Mouse (Mus musculus): Measurements from ENCODE around the gene Paxx.

Gene Paxx

DNA sequence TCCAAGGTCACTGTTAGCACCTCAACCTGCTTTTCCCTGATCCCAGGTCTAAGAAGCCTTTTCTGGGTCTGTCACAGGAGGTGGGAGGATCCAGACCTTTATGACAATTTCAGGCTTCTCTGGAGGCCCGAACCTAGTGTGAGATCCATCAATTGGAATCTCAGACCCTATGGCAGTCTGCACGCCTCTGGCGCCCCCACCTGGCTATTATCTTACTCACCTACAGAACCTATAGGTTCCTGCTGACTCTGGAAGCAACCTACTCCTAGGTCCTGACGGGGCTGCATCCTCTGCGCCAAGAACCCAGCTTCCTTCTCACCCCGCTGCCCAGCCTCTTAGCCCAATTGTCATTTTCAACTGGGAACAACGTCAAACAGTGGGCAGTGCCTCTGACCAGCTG is 22.1 kb upstream of the Paxx start:
- DNase-seq (ENCODE audit: low read depth, low spot score), result peak; percentile 62

DNA sequence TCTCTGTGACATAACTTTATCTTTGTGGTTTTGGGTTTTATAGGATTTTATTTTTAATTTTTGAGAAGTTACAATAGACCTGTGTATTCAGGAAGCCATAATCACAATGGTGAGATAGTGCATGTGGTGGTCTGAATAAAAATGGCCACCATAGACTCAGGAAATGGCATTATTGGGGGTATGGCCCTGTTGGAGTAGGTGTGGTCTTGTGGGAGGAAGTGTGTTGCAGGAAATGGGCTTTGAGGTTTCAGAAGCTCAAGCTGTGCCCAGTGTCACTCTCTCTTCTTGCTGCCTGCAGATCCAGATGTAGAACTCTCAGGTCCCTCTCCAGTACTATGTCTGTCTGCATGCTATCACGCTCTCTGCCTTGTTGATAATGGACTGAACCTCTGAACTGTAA is 19.6 kb upstream of the Paxx start:
- DNase-seq (ENCODE audit: low read depth, low spot score), result no peak

DNA sequence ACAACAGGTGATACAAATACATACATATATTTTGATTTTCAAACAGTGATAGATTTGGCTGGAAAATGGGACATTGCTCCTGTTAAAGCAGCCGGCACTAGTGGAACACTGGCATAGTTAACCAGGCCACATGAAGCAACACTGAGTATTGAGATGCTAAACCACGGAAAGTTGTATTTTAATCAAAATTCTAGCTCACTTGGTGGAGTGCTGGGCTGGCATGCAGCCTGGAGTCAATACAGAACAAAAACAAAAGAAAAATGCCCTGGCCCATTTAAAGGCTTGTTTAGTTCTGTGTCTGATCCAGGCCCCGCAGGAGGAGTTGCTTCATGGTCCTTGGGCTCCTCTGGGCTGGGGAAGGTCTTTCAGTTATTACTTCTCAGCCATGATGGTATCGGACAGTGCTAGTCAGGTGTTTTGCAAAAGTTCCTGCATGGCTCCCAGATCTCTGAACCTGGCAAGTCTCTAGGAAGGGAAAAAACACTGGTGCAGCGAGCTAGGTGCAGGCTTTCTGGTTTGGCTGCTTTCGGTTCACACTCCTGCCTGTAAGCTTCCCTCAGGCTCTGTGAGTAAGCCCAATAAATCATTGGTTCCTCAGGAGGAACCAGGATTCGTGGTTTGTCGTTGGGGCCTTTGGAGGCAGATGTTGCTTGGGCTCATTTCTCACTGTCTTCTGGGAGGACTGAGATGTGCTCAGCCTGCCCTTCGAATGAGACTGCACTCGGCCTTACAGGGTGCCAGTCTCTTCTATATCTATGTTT is 18.8 kb upstream of the Paxx start:
- DNase-seq (ENCODE audit: low read depth, low spot score), result no peak

DNA sequence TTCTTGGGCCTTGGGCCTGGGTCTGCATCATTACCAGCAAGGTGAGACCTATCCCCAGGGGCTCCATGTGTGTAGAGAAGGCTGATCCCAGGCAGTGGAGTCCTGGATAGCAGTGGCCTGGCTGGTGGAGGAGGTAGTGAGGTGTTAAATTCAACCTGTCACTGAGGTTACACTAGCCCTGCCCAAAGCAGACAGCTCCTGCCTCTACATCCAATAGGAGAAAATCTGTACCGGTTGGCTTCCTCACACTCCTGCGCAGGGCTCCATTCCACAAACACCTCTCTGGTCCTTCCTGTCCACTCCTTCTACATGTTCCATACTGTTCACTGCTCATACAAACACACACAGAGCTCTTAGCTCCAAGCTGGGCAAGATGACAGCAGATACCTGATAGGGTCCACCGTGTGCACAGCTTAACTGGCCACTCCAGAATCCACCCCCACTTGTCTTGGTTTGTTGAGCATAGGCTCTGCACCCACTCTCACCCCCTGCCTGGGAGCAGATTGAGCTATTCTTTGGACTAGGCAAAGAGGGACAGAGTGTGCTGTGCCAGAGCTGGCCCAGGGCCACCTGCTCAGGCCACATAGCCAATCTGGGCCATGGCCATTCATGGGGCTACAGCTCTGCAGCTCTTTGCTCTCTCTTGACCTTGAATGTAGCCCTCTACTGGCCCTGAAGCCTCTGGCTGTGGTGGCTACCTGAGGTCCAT is 17.2 kb upstream of the Paxx start:
- no peak for DNase-seq (ENCODE audit: low read depth, low spot score)

DNA sequence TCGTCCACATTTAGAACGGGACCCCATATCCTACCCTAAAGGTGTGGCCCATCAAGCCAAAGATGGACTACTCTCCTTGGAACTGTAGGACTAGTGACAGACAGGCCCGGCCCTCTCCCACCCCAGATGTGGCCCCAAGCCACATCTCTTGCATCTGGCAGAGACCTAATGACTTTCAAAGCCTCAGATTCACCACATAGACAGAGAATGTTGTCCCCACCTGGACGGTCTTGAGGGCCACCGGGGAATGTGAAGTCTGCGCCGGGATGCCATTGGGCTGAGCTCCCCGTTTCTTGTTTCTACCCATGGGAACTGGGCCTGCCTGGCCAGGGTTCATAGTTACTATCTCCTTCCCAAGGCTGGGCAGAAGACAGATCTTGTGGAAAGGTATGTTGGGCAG is 16.6 kb upstream of the Paxx start:
- no peak for DNase-seq (ENCODE audit: low read depth, low spot score)

DNA sequence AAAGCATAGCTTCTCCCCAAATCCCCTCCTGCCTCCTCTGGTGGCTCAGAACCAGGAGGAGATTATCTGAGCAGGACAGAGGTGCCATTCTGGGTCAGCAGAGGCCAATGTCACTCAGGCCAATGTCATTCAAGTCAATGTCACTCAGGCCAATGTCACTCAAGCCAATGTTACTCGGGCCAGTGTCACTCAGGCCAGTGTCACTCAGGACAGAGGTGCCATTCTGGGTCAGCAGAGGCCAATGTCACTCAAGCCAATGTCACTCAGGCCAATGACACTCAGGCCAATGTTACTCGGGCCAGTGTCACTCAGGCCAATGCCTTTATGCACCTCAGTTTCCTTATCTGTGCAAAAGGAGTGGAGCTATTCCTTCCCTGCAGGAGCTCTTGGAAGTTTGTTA is 11.7 kb upstream of the Paxx start:
- DNase-seq (ENCODE audit: low read depth, low spot score), result no peak

DNA sequence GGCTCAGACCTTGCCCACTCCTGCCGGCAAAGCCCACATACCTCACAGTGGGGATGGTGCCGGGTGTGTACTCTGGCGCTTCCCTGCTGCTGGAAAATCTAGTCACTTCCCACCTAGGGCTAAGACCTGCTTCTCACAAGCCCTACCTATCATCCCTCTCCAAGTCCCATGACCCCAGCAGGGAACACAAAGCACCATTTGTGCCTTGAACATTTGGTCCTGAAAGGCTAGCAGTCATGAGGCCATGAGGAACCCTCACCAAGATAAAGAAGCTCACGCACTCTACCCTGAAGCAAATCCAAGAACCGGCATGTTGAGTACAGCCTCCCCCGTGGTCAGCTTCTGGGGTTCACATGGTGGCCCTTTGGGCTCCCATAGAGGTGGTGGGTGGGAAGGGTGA is 9.1 kb upstream of the Paxx start, which contains the start of gene Ptgds:
Ptgds (minus strand) TSS at position 78 of the 400 bp plus-strand sequence.
- DNase-seq (ENCODE audit: low read depth, low spot score), result no peak

DNA sequence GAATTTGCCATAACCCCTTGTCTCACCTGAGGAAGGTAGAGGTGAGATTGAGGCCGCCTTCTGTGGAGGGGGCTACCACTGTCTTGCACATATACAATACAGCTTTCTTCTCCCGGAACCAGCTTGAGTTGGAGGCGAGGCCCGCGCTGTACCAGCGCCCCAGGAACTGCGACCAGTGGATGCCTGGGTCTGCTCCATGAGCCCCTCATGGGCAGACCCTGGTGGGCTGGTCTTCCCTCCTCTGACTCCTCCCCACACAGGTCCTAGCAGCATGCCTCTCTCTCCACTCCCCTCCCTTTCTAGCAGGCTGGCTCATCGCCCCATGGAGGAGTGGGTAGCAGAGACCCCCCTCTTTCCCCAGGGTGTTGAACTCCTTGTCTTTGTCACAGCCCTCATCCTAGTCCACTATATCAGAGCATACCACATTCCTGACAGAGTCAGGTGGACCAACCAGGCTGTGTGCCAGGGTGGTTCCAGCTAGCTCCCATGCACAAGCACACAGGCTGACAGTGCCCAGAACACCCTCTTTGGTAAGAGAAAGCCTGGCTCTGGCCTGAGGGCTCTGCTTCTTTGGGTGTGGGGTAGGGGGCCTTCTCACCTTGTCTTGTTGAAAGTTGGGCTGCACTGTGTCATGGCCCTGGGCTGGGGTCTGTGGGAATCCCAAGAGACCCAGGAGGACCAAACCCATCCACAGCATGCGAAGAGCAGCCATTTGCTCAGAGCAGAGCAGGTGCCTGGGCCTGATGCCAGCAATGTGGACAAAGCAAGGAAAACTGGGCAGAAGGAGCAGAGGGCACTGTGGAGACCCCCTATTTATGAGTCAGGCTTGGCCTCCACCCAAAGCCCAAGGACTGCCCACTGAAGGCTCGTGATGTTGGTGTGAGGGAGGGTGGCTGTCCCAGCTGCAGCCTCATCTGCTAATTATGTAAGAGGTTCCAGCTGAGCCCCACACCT is 8.3 kb upstream of the Paxx start:
- DNase-seq (ENCODE audit: low read depth, low spot score), result no peak

DNA sequence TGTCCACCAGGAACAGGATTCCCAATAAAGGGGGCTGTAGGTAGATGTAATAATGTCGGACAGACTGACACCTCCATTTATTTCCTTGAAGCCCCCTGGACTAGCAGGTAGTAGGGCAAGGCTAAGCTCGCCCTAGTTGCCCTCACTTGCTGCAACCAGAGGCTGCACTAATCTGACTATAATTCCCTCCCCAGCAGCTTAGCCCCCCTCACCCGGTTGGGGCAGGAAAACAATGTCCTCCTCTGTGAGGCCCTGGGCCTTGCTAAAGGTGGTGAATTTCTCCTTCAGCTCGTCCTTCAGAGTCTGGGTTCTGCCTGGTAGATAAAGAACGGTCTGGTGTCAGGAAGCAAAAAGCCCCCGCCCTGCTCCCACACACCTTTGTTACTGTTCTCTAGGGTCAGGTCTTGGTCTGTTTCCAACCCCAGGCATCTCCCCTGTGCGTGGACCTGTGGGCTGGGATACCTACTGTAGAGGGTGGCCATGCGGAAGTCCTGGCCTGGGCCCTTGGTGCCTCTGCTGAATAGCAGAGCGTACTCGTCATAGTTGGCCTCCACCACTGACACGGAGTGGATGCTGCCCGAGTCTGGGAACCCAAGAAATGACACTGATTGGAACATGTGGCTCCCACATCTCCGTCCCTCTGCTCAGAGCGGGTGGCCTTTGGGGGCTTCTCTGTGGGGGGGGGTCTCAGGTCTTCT is 6.9 kb upstream of the Paxx start:
- no peak for DNase-seq (ENCODE audit: low read depth, low spot score)

DNA sequence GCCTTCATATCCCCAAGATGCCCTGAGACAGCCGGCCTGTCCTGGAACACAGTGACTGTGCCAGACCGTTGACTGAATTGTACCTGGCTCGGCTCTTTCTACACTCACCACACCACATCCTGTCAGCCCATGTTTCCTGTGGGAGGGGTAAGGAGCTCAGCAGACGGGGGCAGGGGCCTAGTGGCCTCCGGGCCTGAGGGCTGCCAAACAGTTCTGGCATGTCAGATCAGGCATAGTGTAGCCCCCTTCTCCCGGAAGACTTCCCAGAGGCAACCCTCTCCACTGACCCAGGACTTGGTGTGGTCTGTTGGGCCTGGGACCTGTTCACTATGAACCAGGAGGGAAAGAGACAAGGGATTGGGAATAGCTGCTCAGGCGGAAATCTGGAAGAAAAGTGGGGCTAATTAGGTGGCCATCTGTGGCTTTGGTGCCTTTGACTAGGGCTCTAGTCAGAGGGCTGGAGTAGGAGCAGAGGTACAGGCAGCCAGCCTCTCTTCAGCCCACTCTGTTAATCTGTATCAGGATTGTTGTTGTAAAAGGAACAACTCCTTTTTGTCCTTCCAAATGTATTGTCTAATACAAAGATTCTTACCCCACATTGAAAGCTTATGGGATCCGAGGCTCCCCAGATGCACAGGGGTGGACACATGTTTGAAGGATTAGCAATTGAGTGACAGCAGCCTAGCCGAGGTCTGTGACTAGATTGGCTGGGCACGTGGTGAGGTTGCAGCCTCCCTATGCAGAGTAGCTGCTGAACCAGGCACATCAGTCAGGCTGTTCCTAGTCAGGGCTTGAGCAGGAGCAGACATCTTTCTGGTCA is 5.1 kb upstream of the Paxx start:
- no peak for DNase-seq (ENCODE audit: low read depth, low spot score)

DNA sequence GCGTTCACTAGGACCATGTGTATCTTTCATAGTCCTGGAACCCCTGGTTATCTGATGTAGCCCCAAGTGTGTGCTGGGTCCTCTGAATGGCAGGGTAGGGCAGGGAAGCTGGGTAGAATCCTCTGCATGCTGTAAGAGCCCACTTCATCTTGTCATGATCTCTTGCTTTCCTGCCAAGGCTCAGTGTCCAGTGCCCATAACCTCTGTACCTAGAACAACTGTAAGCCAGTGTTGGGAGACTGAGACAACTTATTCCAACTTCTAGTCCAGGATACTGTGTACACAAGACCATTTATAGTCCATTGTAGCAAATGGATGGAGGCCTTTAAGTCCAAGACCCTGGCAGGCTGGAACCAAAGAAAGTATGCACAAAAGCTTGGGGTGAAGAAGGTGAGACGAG is 4.4 kb upstream of the Paxx start:
- no peak for DNase-seq (ENCODE audit: low read depth, low spot score)

DNA sequence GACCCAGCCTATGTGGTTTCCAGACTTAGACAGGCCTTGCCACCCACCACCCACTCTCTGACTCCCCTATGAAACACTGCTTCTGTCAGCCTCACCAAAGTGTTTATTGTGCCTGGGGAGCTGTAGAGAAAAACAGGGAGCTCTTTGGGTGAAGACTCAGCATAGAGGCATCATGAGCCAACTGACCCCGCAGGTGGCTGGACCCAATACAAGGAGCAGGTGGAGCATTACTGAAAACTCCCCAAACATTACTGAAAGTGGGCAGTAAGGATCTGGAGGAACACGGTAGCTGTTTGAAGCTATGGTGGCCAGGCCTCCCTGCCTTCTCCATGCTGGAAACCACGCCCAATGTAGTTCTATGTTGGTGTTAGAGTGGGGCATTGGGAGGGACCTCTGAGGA is 2.7 kb upstream of the Paxx start:
- DNase-seq (ENCODE audit: low read depth, low spot score), result no peak

DNA sequence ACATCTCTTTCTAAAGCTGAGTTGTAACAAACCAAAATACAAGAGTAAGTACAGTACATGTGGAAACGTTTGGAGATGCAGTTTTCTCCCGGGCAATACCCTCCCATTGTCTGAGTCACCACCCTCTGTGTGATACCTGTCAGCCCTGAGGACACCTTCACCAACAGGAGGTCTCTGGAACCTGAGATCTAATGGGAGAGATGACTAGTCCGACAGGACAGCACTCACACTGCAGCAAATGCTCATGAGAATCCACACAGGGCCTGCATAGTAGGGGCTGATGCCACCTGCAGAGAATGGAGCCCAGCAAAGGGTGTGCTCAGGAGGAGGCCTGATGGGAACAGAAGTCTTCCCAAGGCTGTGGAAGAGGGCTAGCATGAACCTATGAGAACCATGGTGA is 513 bp upstream of the Paxx start:
- DNase-seq (ENCODE audit: low read depth, low spot score), result no peak

DNA sequence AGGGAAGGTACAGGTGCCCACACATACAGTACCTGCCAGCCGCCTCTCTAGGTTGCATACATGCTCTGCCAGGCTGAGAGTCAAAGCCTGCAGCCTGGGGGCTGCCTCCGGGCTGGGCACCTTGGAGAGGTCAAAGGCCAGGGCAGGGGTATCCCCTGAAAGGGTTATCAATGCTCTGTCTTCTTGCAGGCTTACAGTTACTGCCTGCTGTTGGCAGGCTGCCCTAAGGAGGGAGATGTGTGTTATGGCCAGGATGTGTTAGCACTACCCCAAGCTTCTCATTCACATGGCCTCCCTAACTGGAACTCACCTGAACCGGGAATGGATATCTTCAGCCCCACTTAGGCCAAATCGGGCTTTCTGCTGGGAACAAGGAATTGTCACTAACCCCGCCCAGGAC is 759 bp downstream of the Paxx start:
- no peak for DNase-seq (ENCODE audit: low read depth, low spot score)

DNA sequence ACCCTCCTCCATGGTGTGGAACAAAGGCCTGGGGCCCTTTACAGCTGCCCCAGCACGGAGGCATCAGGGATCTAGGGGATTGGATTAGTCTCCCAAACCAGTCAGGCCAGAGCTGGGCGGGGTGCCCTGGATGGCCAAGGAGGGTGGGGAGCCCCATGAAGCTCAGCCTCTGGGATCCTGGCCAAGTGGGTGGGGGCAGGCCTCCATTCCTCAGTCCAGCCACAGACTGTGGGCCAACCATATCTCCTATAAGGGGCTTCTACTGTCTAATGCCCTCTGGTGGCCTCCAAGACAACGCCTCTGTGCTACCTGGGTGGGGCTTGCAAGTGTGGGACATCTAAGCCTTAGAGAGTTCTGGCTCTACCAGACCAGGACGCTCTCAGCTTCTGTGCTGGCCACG is 2.0 kb downstream of the Paxx start:
- peak; percentile 25 for DNase-seq (ENCODE audit: low read depth, low spot score)

DNA sequence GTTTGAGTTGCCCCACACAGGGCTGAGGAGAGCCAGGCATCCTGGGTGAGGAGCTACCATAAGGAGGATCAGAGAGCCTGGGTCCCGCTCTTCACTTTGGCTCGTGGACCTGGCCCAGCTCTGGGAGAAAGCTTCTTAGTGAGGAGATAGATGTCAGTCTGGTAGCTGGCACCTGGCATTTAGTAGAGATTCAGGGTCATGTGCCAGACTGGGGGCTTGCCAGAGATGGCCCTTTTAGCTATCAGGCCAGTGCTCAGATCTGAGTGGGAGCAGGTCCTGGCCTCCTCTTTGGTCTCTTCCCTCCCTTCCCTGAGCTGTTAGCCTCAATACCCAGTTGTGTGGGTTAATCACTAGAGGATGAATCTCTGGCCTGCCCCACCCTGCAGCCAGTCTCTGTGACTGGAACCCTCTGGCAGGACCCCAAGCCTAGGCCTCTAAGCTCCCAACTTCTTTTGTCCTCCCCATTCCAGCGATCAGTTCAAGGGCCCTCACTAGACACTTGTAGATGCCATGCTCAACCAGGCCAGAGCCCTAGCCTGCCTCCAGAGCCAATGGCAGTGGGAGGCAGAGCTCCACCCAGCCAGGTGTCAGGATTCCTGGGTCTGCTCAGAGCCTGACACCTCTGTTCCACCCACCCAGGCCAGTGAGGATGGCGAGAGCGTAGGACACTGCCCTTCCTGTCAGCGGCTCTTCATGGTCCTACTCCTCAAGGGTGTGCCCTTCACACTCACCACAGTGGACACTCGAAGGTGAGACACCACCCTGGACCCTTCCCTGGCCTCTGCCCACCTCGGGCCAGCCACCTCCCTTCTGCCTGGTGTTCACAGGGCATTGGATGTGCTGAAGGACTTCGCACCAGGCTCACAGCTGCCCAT is 3.6 kb downstream of the Paxx start:
- DNase-seq (ENCODE audit: low read depth, low spot score), result no peak

DNA sequence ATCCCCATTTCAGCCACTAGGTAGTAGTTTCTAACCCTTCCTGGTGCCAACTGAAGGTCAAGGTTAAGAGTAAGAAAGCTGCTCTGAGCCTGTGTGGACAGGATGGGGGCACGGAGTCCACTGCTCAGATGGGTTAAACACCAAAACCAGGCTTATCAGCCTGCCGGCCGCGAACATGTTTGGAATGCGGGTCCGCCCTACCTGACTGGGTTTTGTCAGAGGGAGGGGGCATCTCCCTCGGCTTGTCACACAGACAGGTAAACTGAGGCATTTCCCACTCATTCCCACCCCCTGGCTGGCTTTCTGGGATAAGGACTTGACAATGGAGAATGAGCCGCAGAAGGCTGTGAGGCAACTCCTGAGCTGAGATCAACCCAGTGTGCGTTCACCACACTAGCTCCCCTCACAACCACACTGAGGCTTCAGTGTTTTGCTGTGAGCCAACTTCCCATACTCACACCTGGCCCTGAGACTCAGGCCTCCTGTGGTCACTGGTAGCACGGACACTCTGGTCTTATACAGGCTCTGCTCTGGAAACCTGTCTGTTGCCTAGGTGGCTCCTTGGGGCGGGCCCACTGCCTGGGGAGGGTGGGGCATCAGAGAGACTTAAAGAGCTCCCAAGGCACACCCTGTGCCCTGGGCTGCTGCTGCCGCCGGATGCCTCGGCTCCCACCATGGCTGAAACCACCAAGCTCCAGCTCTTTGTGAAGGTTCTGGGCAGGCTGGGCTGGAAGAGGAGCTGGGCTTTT is 4.5 kb downstream of the Paxx start, which contains the start of gene Clic3:
Clic3 (plus strand) TSS at position 634 of the 749 bp plus-strand sequence.
- peak; percentile 25 for DNase-seq (ENCODE audit: low read depth, low spot score)

DNA sequence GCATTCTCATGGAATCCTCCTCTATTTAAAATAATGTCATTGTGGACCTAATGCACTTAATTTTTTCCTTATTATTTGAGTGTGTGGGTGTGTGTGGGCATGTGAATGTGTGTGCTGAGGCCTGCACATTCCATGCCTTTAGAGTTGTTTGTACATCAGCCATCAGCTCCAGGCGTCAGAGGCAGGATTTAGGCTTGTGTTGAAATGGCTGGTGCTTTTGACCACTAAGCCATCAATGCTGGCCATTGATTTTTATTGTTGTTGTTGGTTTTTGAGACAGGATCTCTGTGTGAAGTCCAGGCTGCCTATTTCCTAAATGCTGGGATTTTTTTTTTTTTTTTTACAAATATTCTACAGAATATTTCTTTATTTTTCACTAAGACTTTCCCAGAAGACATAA is 7.9 kb downstream of the Paxx start:
- DNase-seq (ENCODE audit: low read depth, low spot score), result no peak
